Mouse (Mus musculus) inflammation-experienced regulatory T-cells, adult 6 months (primary cell): Measurements from ENCODE around the gene Sult2b1. TPM values are rescaled to one million over a fixed set of nuclear protein-coding genes. Genes with fewer than 3 reads are reported as not detected.

Source experiments
- ATAC-seq: one replicate; pipeline ENCODE4 v1.8.0; 2017
- polyA plus RNA-seq, 3 experiments: library from polyadenylated mRNA; unstranded; fragments of 100-300 nt; shearing (Covaris generic); gene quantifications; one replicate each; pipeline ENCODE4 v1.2.1; 2017

Sult2b1 gene
- polyA plus RNA-seq, 3 experiments from 2014 or later: 3.4 to 6.4 (median 3.8) TPM

- no peak for ATAC-seq
Observed at GRCm38 (mm10) chr7:45710477-45711191, 73.8 kb downstream of the Sult2b1 start.

GRCm38 (mm10) chr7:45709677-45710355 is 74.7 kb downstream of the Sult2b1 start:
- ATAC-seq: no peak

GRCm38 (mm10) chr7:45709036-45709435 is 75.4 kb downstream of the Sult2b1 start:
- no peak for ATAC-seq

GRCm38 (mm10) chr7:45708221-45708761 is 76.2 kb downstream of the Sult2b1 start:
- no peak for ATAC-seq

GRCm38 (mm10) chr7:45707375-45707967 is 77.0 kb downstream of the Sult2b1 start:
- ATAC-seq: peak; percentile 14

- peak; percentile 7 for ATAC-seq
Observed at GRCm38 (mm10) chr7:45706721-45707241, 77.7 kb downstream of the Sult2b1 start.

- ATAC-seq: no peak
Observed at GRCm38 (mm10) chr7:45705873-45706281, 78.6 kb downstream of the Sult2b1 start.

GRCm38 (mm10) chr7:45705443-45705864 is 79.0 kb downstream of the Sult2b1 start:
- no peak for ATAC-seq

- peak; percentile 82 for ATAC-seq
Observed at GRCm38 (mm10) chr7:45704730-45705442, 79.6 kb downstream of the Sult2b1 start, which contains the start of gene Dbp. Dbp (plus strand) TSS chr7:45705088.

GRCm38 (mm10) chr7:45704046-45704559 is 80.4 kb downstream of the Sult2b1 start:
- ATAC-seq: peak; percentile 7

- ATAC-seq: no peak
Observed at GRCm38 (mm10) chr7:45703521-45704033, 80.9 kb downstream of the Sult2b1 start.

GRCm38 (mm10) chr7:45702809-45703520 is 81.5 kb downstream of the Sult2b1 start:
- ATAC-seq: no peak

GRCm38 (mm10) chr7:45702316-45702715 is 82.2 kb downstream of the Sult2b1 start:
- no peak for ATAC-seq

- ATAC-seq: no peak
Observed at GRCm38 (mm10) chr7:45701607-45702006, 82.9 kb downstream of the Sult2b1 start.

GRCm38 (mm10) chr7:45701072-45701471 is 83.4 kb downstream of the Sult2b1 start:
- ATAC-seq: no peak

- peak; percentile 26 for ATAC-seq
Observed at GRCm38 (mm10) chr7:45700301-45701015, 84.0 kb downstream of the Sult2b1 start.

GRCm38 (mm10) chr7:45699523-45700141 is 84.8 kb downstream of the Sult2b1 start, which contains the start of gene Car11:
Car11 (plus strand) TSS chr7:45699843.
- ATAC-seq: no peak

GRCm38 (mm10) chr7:45697894-45698293 is 86.6 kb downstream of the Sult2b1 start:
- no peak for ATAC-seq

GRCm38 (mm10) chr7:45695098-45695497 is 89.4 kb downstream of the Sult2b1 start:
- ATAC-seq: peak; percentile 28
